In the genomic region with DNA sequence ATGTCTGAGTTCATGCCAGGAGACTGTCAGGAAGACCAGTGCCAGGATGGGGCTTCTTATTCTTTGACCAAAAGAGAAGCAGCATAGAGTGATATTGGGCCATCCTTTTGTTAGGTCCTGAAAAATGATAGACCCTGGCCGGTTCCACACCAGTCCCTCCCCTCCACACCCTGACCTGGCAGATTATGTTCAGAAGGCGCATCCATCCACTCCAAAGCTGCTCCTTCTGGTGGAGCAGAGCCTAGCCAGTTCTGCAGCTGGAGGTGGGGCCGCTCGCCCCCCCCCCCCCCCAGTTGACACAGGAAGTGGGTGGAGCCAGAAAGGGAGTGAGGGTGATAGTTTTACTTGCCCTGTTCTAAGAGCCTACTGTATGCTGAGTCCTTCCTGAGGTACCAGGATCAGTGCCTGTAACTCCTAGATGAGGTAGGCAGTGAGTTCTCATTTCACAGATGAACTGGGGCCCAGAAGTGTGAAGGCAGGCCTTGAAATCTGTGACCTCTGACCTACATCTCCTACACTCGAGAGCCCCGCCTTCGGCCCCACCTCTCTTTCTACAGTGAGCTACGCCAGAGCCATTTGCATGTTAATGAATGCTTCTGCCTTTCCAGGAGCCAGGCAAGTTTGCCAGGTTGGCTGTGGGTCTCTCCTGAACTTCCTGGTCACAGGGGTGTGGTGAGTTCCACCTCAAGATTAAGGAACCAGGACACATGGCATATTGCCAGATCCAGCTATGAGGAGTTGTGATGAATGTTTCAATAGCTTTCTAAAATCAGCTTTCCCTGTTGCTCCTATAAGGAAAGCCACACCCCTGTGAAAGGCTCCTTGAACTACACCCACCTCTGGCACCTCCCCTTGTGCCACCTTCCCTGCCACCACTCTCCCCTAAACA, we compare ENCODE assay signal across 8 mouse cellular contexts. TPM values are rescaled to one million over a fixed set of nuclear protein-coding genes. Genes with fewer than 3 reads are reported as not detected.
A peak's percentile ranks its signal among the peaks of the same experiment; 100 is the strongest.
DNase-seq lines count a peak whose midpoint lies in the region; ATAC-seq lines count a peak whose summit lies in the region.

No protein-coding gene starts in this region.

- H3K36me3 ChIP-seq in neural tube, embryonic 15.5 days, result no peaks in the 10 kb centered on the region
- no peaks in the 10 kb centered on the region for H3K36me3 ChIP-seq in embryonic facial prominence, embryonic 10.5 days (replicated peaks)
- no peaks in the 10 kb centered on the region for H3K36me3 ChIP-seq in kidney, embryonic 15.5 days

- no peaks in the 10 kb centered on the region for H3K9me3 ChIP-seq in neural tube, embryonic 15.5 days (replicated peaks)
- no peaks in the 10 kb centered on the region for H3K9me3 ChIP-seq in embryonic facial prominence, embryonic 10.5 days
- H3K9me3 ChIP-seq in kidney, embryonic 15.5 days (replicated peaks), result no peaks in the 10 kb centered on the region

- H3K27me3 ChIP-seq in neural tube, embryonic 15.5 days (replicated peaks), result no peaks in the 10 kb centered on the region
- no peaks in the 10 kb centered on the region for H3K27me3 ChIP-seq in embryonic facial prominence, embryonic 10.5 days (replicated peaks; ENCODE audit: low read depth, poor library complexity, severe bottlenecking)
- H3K27me3 ChIP-seq in kidney, embryonic 15.5 days, result no peaks in the 10 kb centered on the region

- 25% methylated on average over 8 of the region's 8 CpGs for WGBS in neural tube, embryonic 15.5 days
- 26% methylated on average over 8 of the region's 8 CpGs for WGBS in embryonic facial prominence, embryonic 10.5 days
- WGBS in kidney, embryonic 15.5 days, result 26% methylated on average over 8 of the region's 8 CpGs

- no peak overlapping the region for H3K9ac ChIP-seq in neural tube, embryonic 15.5 days (replicated peaks)
- no peak overlapping the region for H3K9ac ChIP-seq in kidney, embryonic 15.5 days

- H3K4me3 ChIP-seq in neural tube, embryonic 15.5 days (replicated peaks), result no peak overlapping the region
- H3K4me3 ChIP-seq in embryonic facial prominence, embryonic 10.5 days, result no peak overlapping the region
- H3K4me3 ChIP-seq in kidney, embryonic 15.5 days (replicated peaks), result no peak overlapping the region

- H3K27ac ChIP-seq in neural tube, embryonic 15.5 days (replicated peaks), result no peak overlapping the region
- 0 out of 2 replicates have a peak overlapping the region, but pooled peaks have one; percentile 54 for H3K27ac ChIP-seq in embryonic facial prominence, embryonic 10.5 days (replicated peaks)
- H3K27ac ChIP-seq in kidney, embryonic 15.5 days, result peak overlapping the region; percentile 52

- H3K4me2 ChIP-seq in neural tube, embryonic 15.5 days, result no peak overlapping the region
- no peak overlapping the region for H3K4me2 ChIP-seq in kidney, embryonic 15.5 days

- no peak for ATAC-seq in neural tube, embryonic 15.5 days (ENCODE audit: low FRiP score)
- ATAC-seq in kidney, embryonic 15.5 days (replicated peaks; ENCODE audit: low FRiP score), result peak; percentile 76

- DNase-seq in neural tube, embryonic 10.5 days (ENCODE audit: extremely low spot score, low spot score), result peak; percentile 15
- DNase-seq in embryonic facial prominence, embryonic 10.5 days (ENCODE audit: low spot score), result peak; percentile 21
- DNase-seq in lung, postnatal 4 days, result peak; percentile 38 to 59
- no peak for DNase-seq in gastrocnemius, postnatal 25 days
- DNase-seq in cerebellum, adult 8-10 months, result no peak
- no peak for DNase-seq in layer of hippocampus, adult 9-11 months

- peaks cover 4% of the 10 kb centered on the region for H3K4me1 ChIP-seq in neural tube, embryonic 15.5 days
- peaks cover 30% of the 10 kb centered on the region for H3K4me1 ChIP-seq in embryonic facial prominence, embryonic 10.5 days
- H3K4me1 ChIP-seq in kidney, embryonic 15.5 days, result peaks cover 17% of the 10 kb centered on the region

RNA-seq across cellular contexts. Expression of a gene that starts 46.8 kb away (rescaled TPM):
- 0.37 and 1.2 TPM in 2 replicates for polyA plus RNA-seq in neural tube, embryonic 15.5 days (2015; fragmentation: Nextera tagmentation; extraction: Ambion mirVana)
- polyA plus RNA-seq in embryonic facial prominence, embryonic 10.5 days (2016; fragmentation: Nextera tagmentation; extraction: Ambion mirVana), result 0.88 and 1.3 TPM in 2 replicates
- 1.2 and 1.3 TPM in 2 replicates for polyA plus RNA-seq in kidney, embryonic 15.5 days (2015; fragmentation: Nextera tagmentation; extraction: Ambion mirVana)
- total RNA-seq in gastrocnemius, postnatal 25 days (2021), result not detected

RNA-seq across cellular contexts. Expression of a gene that starts 49.4 kb away (rescaled TPM):
- 5.9 and 7.1 TPM in 2 replicates for polyA plus RNA-seq in neural tube, embryonic 15.5 days (2015; fragmentation: Nextera tagmentation; extraction: Ambion mirVana)
- polyA plus RNA-seq in embryonic facial prominence, embryonic 10.5 days (2016; fragmentation: Nextera tagmentation; extraction: Ambion mirVana), result 2.4 and 2.6 TPM in 2 replicates
- polyA plus RNA-seq in kidney, embryonic 15.5 days (2015; fragmentation: Nextera tagmentation; extraction: Ambion mirVana), result 4.6 TPM in 2 replicates
- 1 to 10 TPM in 1 of 2 experiments, under 1 TPM in 1; 0.67 to 1.2 TPM for total RNA-seq in gastrocnemius, postnatal 25 days (2021)

Comparison
In these comparisons a context has a peak if more than half of its experiments do, and no peak if none do; other contexts are left out.
1. DNase-seq: peak in neural tube, embryonic 10.5 days (single experiment), embryonic facial prominence, embryonic 10.5 days (single experiment) and lung, postnatal 4 days (2 of 2); none in gastrocnemius, postnatal 25 days (single experiment), cerebellum, adult 8-10 months (single experiment) and layer of hippocampus, adult 9-11 months (single experiment).